ENCODE assay signal across 17 mouse cellular contexts in genomic region chr12:93136395-93136794, GRCm38 (mm10).
"Had no signal": no experiment of that assay in that cellular context is flagged by ENCODE, and none has a peak within 500 bp of the region (broad histone marks: within the 10 kb centered on the region; RNA-seq: fewer than 3 reads in every experiment).

No protein-coding gene starts in this region.

- H3K27me3 ChIP-seq: liver, embryonic 15.5 days; lung, embryonic 15.5 days; megakaryocyte, embryonic 14.5 days; neural tube, embryonic 12.5 days; stomach, embryonic 15.5 days had no signal

- H3K9ac ChIP-seq: liver, embryonic 15.5 days; liver, postnatal 0 days; lung, embryonic 15.5 days; neural tube, embryonic 12.5 days; stomach, embryonic 15.5 days had no signal

- ATAC-seq: liver, postnatal 0 days; lung, postnatal 0 days; midbrain, embryonic 16.5 days had no signal

- H3K4me2 ChIP-seq: liver, embryonic 15.5 days; lung, embryonic 15.5 days; neural tube, embryonic 12.5 days; stomach, embryonic 15.5 days had no signal

- H3K4me1 ChIP-seq: liver, embryonic 15.5 days; lung, embryonic 15.5 days; megakaryocyte, embryonic 14.5 days; neural tube, embryonic 12.5 days; stomach, embryonic 15.5 days had no signal

- H3K9me3 ChIP-seq: liver, embryonic 15.5 days; lung, embryonic 15.5 days; megakaryocyte, embryonic 14.5 days; neural tube, embryonic 12.5 days; stomach, embryonic 15.5 days had no signal

- H3K36me3 ChIP-seq: liver, embryonic 15.5 days; lung, embryonic 15.5 days; neural tube, embryonic 12.5 days; stomach, embryonic 15.5 days had no signal

- DNase-seq: liver, postnatal 0 days; lung, adult 2 months; lung, postnatal 14 days; lung, postnatal 36 days; right cerebral cortex, postnatal 14 days; thymus, adult 2 months; thymus, postnatal 25 days; thymus, postnatal 4 days had no signal

- H3K27ac ChIP-seq: liver, embryonic 15.5 days; lung, embryonic 15.5 days; macrophage; neural tube, embryonic 12.5 days; stomach, embryonic 15.5 days; stomach, postnatal 0 days had no signal

- H3K4me3 ChIP-seq: liver, embryonic 15.5 days; lung, embryonic 15.5 days; megakaryocyte, embryonic 14.5 days; neural tube, embryonic 12.5 days; stomach, embryonic 15.5 days had no signal
